Mouse (Mus musculus) midbrain, embryonic 12.5 days (tissue): ENCODE measurements at regions not wholly inside any gene's neighbourhood (a gene's known extent, or its start where the extent isn't known, plus 50 kb on each side); places are given as distances from the start of the nearest gene placed in this dataset.
A peak's percentile ranks its signal among the peaks of the same experiment; 100 is the strongest.

Experiments
- ATAC-seq: fragments of 200-750 bp; cut with Nextera tagmentation; 2 replicates; pipeline ENCODE4 v1.8.0; 2017; ENCODE audit warnings: low read depth, moderate TSS enrichment, moderate library complexity; ENCODE audit not compliant: low FRiP score
- H3K27ac ChIP-seq: fragments of 300-500 bp; sonication (generic); replicated peaks from 2 replicates; pipeline ENCODE4 v1.5.1; 2016; ENCODE audit warnings: mild to moderate bottlenecking
- H3K27me3 ChIP-seq: fragments of 300-500 bp; sonication (generic); 2 replicates; pipeline ENCODE4 v1.6.1; 2016; ENCODE audit warnings: mild to moderate bottlenecking
- H3K36me3 ChIP-seq: fragments of 300-500 bp; sonication (generic); 2 replicates; pipeline ENCODE4 v1.6.1; 2016
- H3K4me1 ChIP-seq: fragments of 300-500 bp; sonication (generic); 2 replicates; pipeline ENCODE4 v1.6.1; 2016
- H3K4me2 ChIP-seq: fragments of 300-500 bp; sonication (generic); replicated peaks from 2 replicates; pipeline ENCODE4 v1.6.1; 2016; ENCODE audit warnings: mild to moderate bottlenecking, moderate library complexity
- H3K4me3 ChIP-seq: fragments of 300-500 bp; sonication (generic); 2 replicates; pipeline ENCODE4 v1.5.1; 2016; ENCODE audit warnings: mild to moderate bottlenecking
- H3K9ac ChIP-seq: fragments of 300-500 bp; sonication (generic); replicated peaks from 2 replicates; pipeline ENCODE4 v1.6.1; 2016; ENCODE audit warnings: mild to moderate bottlenecking, moderate library complexity
- H3K9me3 ChIP-seq: fragments of 300-500 bp; sonication (generic); 2 replicates; pipeline ENCODE4 v1.6.1; 2016; ENCODE audit warnings: mild to moderate bottlenecking
- WGBS: fragments of 180-500 bp; shearing (Covaris S2); methylation state at CpG from one replicate; pipeline ENCODE4 v1.1.7; 2016; 5-methylcytosine and 5-hydroxymethylcytosine counted together

GRCm38 (mm10) chr13:110941587-110941986 is 313.2 kb upstream of the Actbl2 start:
- 68% methylated on average over 1 of the region's 1 CpGs for WGBS
- no peak for ATAC-seq
- no peaks in the 10 kb centered on the region for H3K4me1 ChIP-seq
- no peak overlapping the region for H3K4me2 ChIP-seq
- no peaks in the 10 kb centered on the region for H3K9me3 ChIP-seq
- no peak overlapping the region for H3K4me3 ChIP-seq
- H3K27ac ChIP-seq = no peak overlapping the region
- no peaks in the 10 kb centered on the region for H3K27me3 ChIP-seq
- no peak overlapping the region for H3K9ac ChIP-seq
- H3K36me3 ChIP-seq = no peaks in the 10 kb centered on the region

GRCm38 (mm10) chr13:110942986-110943644 is 311.7 kb upstream of the Actbl2 start:
- Histone ChIP-seq H3K4me3 (no peak overlapping the region), H3K4me1 (no peaks in the 10 kb centered on the region), H3K27ac (no peak overlapping the region), H3K9ac (no peak overlapping the region), H3K9me3 (no peaks in the 10 kb centered on the region), H3K4me2 (no peak overlapping the region), H3K27me3 (no peaks in the 10 kb centered on the region), H3K36me3 (no peaks in the 10 kb centered on the region)
- 93% methylated on average over 4 of the region's 4 CpGs for WGBS
- ATAC-seq = no peak

DNA sequence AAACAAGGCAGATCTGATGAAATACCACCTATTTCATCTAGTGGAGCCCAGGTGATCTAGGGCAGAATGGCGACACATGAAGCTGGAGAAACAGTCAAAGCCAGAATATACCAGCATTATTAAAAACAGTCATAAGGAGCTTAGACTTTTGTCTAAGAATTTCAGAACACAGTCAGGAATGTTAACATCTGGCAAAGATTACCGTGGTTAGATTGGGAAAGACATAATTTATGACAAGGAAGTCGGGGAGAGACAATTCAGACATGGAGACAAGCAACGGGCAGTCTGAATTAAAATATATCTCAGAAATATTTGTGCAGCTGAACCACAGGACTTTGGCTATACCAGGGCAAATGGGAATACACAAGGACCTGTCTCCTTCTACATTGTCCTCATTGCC is 310.8 kb upstream of the Actbl2 start:
- H3K9me3 ChIP-seq = no peaks in the 10 kb centered on the region
- no peak overlapping the region for H3K9ac ChIP-seq
- no peak overlapping the region for H3K4me2 ChIP-seq
- no peaks in the 10 kb centered on the region for H3K36me3 ChIP-seq
- no peaks in the 10 kb centered on the region for H3K27me3 ChIP-seq
- ATAC-seq = no peak
- 74% methylated on average over 4 of the region's 4 CpGs for WGBS
- H3K4me1 ChIP-seq = no peaks in the 10 kb centered on the region
- H3K4me3 ChIP-seq = no peak overlapping the region
- H3K27ac ChIP-seq = no peak overlapping the region

DNA sequence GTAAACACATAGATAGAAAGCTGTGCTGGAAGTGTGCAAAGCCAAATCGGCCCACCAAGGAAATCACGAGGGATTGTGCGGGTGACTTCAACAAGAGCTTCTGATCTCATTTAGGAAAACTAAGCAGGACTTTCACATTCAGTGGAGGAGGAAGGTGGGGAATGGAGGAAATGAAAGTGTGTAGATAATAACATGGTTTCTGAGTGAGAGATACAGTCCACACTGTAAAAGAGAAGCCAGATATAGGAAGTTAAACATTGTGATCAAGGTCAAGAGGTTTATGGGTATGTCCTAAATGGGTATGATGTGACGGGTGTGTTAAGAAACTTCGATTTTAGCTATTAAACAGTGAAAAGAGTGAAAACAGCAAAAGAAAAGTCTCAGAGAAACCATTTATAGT is 310.1 kb upstream of the Actbl2 start:
- 91% methylated on average over 5 of the region's 5 CpGs for WGBS
- Histone ChIP-seq H3K4me1 (no peaks in the 10 kb centered on the region), H3K4me2 (no peak overlapping the region)

DNA sequence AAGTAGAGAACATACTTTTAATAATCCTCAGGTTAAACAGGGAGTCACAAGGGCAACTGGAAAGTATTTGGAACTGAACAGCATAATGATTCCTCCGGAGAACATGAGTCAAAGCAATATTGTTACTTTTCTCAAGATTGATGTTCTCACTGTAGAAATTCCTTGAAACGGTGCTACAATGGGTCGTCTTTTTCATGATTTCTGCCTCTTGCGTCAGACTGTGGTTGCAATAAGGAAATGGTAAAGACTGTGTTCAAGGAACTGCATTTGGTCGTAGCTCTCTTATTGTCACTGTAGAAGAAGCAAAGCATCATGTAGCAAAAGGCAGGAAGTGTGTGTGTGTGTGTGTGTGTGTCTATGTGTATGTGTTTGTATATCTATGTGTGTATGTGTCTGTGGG is 294.6 kb upstream of the Actbl2 start:
- WGBS = 91% methylated on average over 5 of the region's 5 CpGs
- Histone ChIP-seq H3K9ac (no peak overlapping the region), H3K4me3 (no peak overlapping the region), H3K27ac (no peak overlapping the region), H3K4me1 (no peaks in the 10 kb centered on the region), H3K4me2 (no peak overlapping the region), H3K9me3 (no peaks in the 10 kb centered on the region), H3K36me3 (no peaks in the 10 kb centered on the region), H3K27me3 (peaks cover 4% of the 10 kb centered on the region; the same call in 1 of the 2 replicates)
- ATAC-seq = no peak

More for the DNA sequence above, 310.1 kb upstream of the Actbl2 start:
- H3K9ac ChIP-seq = no peak overlapping the region
- no peak overlapping the region for H3K4me3 ChIP-seq
- no peak for ATAC-seq
- no peaks in the 10 kb centered on the region for H3K27me3 ChIP-seq
- H3K27ac ChIP-seq = no peak overlapping the region
- H3K36me3 ChIP-seq = no peaks in the 10 kb centered on the region
- H3K9me3 ChIP-seq = no peaks in the 10 kb centered on the region

DNA sequence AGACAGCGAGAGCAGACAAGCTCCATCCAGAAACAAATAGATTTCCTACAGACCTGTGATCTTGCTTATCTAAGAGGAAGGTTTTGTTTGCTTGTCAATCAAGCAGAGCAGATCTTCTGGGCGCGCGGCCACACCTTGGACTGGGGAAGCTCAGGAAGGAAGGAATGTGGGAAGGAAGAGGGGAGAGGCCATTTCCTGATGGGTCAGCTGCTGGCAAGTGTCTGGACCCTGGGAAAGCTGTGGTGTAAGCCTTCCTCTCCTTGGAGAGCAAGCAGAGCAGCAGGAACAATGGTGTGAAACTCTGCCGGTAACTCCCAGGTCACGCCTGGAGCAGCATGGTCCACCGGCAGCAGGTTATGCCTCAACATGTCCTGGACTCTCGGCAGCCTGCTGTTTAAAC is 287.7 kb upstream of the Actbl2 start:
- WGBS = 59% methylated on average over 8 of the region's 8 CpGs
- Histone ChIP-seq H3K36me3 (no peaks in the 10 kb centered on the region), H3K9ac (no peak overlapping the region), H3K4me1 (peaks cover 3% of the 10 kb centered on the region; the same call in 1 of the 2 replicates), H3K27me3 (peaks cover 8% of the 10 kb centered on the region), H3K27ac (no peak overlapping the region), H3K4me3 (no peak overlapping the region), H3K9me3 (no peaks in the 10 kb centered on the region), H3K4me2 (no peak overlapping the region)
- no peak for ATAC-seq

- ATAC-seq = peak; percentile 98
- Histone ChIP-seq H3K4me3 (no peak overlapping the region), H3K4me1 (peaks cover 3% of the 10 kb centered on the region; the same call in 1 of the 2 replicates), H3K4me2 (no peak overlapping the region), H3K9me3 (no peaks in the 10 kb centered on the region), H3K36me3 (no peaks in the 10 kb centered on the region), H3K27me3 (peaks cover 8% of the 10 kb centered on the region), H3K27ac (no peak overlapping the region), H3K9ac (no peak overlapping the region)
- 48% methylated on average over 5 of the region's 5 CpGs for WGBS
Measured at GRCm38 (mm10) chr13:110967626-110968506, 286.9 kb upstream of the Actbl2 start.

DNA sequence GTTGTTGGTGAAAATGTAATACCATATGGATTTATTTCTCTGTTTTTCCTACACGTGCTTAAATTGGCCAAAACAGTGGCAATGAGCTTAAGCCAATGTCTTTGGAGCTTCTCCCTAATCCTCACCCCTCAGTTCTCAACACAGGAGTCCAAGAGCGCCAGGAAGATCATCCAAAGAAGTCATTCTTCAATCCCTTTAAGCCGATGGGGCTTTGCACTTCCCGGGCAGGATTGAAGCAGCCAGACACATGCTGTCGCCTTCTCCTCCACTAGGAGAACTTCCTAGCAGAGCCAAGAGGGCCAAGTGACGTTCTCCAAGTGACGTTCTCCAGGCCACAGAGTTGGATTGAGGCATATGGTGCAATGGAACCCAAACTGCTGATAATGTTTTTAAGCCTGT is 286.3 kb upstream of the Actbl2 start:
- no peak overlapping the region for H3K4me3 ChIP-seq
- no peak overlapping the region for H3K27ac ChIP-seq
- no peaks in the 10 kb centered on the region for H3K9me3 ChIP-seq
- no peak; the same call in 1 of the 2 replicates for ATAC-seq
- H3K27me3 ChIP-seq = peaks cover 8% of the 10 kb centered on the region
- WGBS = 42% methylated on average over 7 of the region's 7 CpGs
- H3K4me2 ChIP-seq = no peak overlapping the region
- no peak overlapping the region for H3K9ac ChIP-seq
- H3K4me1 ChIP-seq = peaks cover 3% of the 10 kb centered on the region; the same call in 1 of the 2 replicates
- no peaks in the 10 kb centered on the region for H3K36me3 ChIP-seq

- no peaks in the 10 kb centered on the region for H3K4me1 ChIP-seq
- H3K36me3 ChIP-seq = no peaks in the 10 kb centered on the region
- WGBS = 88% methylated on average over 5 of the region's 5 CpGs
- no peaks in the 10 kb centered on the region for H3K27me3 ChIP-seq
- H3K4me3 ChIP-seq = no peak overlapping the region
- H3K4me2 ChIP-seq = no peak overlapping the region
- no peak for ATAC-seq
- H3K9me3 ChIP-seq = no peaks in the 10 kb centered on the region
- no peak overlapping the region for H3K27ac ChIP-seq
- H3K9ac ChIP-seq = no peak overlapping the region
Measured at GRCm38 (mm10) chr13:110977379-110977778, 277.4 kb upstream of the Actbl2 start.

DNA sequence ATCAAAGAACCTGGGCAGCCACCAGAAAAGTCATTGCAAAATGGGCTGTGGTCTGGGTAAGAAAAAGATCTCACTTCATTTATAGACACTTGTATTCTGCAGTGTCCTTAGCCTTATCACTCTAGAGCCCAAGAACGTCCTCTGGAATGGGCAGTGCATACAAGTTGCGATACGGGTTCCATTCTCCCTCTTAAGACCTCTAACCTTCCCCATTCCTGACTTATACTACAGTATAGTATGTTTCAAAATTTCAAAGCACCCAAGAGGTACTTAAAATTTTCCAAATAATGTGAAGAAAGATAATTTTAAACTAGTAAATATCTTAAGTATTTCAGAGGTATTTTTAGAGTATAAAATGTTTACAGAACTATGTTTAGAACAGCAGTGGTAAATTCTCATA is 276.8 kb upstream of the Actbl2 start:
- ATAC-seq = no peak
- Histone ChIP-seq H3K4me3 (no peak overlapping the region), H3K27ac (no peak overlapping the region), H3K36me3 (no peaks in the 10 kb centered on the region), H3K4me2 (no peak overlapping the region), H3K4me1 (no peaks in the 10 kb centered on the region), H3K9me3 (no peaks in the 10 kb centered on the region), H3K27me3 (no peaks in the 10 kb centered on the region), H3K9ac (no peak overlapping the region)
- 91% methylated on average over 3 of the region's 3 CpGs for WGBS

- no peak overlapping the region for H3K9ac ChIP-seq
- no peaks in the 10 kb centered on the region for H3K36me3 ChIP-seq
- no peak overlapping the region for H3K27ac ChIP-seq
- H3K4me3 ChIP-seq = no peak overlapping the region
- no peaks in the 10 kb centered on the region for H3K9me3 ChIP-seq
- no peak overlapping the region for H3K4me2 ChIP-seq
- no peaks in the 10 kb centered on the region for H3K27me3 ChIP-seq
- no peaks in the 10 kb centered on the region for H3K4me1 ChIP-seq
- WGBS = 96% methylated on average over 2 of the region's 2 CpGs
- ATAC-seq = no peak
Measured at GRCm38 (mm10) chr13:110990677-110991076, 264.1 kb upstream of the Actbl2 start.

DNA sequence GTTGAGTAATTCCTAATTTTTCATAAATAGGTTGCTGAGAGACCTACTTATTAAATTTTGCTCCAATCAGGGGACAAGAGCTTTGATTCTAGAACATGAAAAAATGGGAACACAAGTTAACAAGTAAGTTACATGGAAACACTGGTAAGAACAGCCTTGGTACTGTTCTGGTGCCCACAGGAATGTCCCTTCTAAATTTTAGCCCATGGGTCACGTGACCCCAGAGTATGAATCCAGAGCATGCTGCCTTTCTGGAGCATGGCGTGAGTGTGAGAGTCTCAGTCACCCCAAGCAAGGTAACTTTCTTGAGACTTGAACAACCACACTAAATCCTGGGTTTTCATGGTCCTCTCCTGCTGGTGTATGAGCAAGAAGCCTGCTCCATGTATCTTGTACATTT is 263.7 kb upstream of the Actbl2 start:
- Histone ChIP-seq H3K4me3 (no peak overlapping the region), H3K4me2 (no peak overlapping the region), H3K36me3 (no peaks in the 10 kb centered on the region), H3K9me3 (no peaks in the 10 kb centered on the region), H3K27ac (no peak overlapping the region), H3K27me3 (no peaks in the 10 kb centered on the region), H3K4me1 (no peaks in the 10 kb centered on the region), H3K9ac (no peak overlapping the region)
- ATAC-seq = no peak
- 86% methylated on average over 2 of the region's 2 CpGs for WGBS
